ENCODE assay signal across 11 mouse cellular contexts in genomic region chr3:89317246-89317645, GRCm38 (mm10). TPM values are rescaled to one million over a fixed set of nuclear protein-coding genes. Genes with fewer than 3 reads are reported as not detected.
DNase-seq lines count a peak whose midpoint lies in the region; ATAC-seq and TF ChIP-seq lines count a peak whose summit lies in the region.
"Had no signal": no experiment of that assay in that cellular context is flagged by ENCODE, and none has a peak within 500 bp of the region (broad histone marks: within the 10 kb centered on the region; RNA-seq: fewer than 3 reads in every experiment).

No protein-coding gene starts in this region.

- H3K27me3 ChIP-seq in lung, embryonic 14.5 days (ENCODE audit: insufficient read depth, low read length): peaks cover 48% of the 10 kb centered on the region
- H3K27me3 ChIP-seq in hindbrain, embryonic 16.5 days (replicated peaks; ENCODE audit: control insufficient read depth, insufficient read depth, low read length): peaks cover 3% of the 10 kb centered on the region
- no peaks in the 10 kb centered on the region for H3K27me3 ChIP-seq in midbrain, postnatal 0 days (ENCODE audit: insufficient read depth, low read length)

- peak overlapping the region; percentile 77; the same call in 1 of the 2 replicates for H3K4me2 ChIP-seq in lung, embryonic 14.5 days
- H3K4me2 ChIP-seq in hindbrain, embryonic 16.5 days (ENCODE audit: low read length): peak overlapping the region; percentile 25; the same call in 1 of the 2 replicates
- H3K4me2 ChIP-seq in midbrain, postnatal 0 days (ENCODE audit: low read depth, low read length, poor library complexity, severe bottlenecking): 0 out of 2 replicates have a peak overlapping the region, but pooled peaks have one; percentile 9

- peaks cover 36% of the 10 kb centered on the region for H3K4me1 ChIP-seq in lung, embryonic 14.5 days (ENCODE audit: insufficient read depth)
- peaks cover 55% of the 10 kb centered on the region for H3K4me1 ChIP-seq in hindbrain, embryonic 16.5 days (ENCODE audit: control insufficient read depth, insufficient read depth, low read depth, low read length)
- H3K4me1 ChIP-seq in midbrain, postnatal 0 days (ENCODE audit: insufficient read depth, low read length): no peaks in the 10 kb centered on the region

- no peak overlapping the region for H3K4me3 ChIP-seq in lung, embryonic 14.5 days (ENCODE audit: low read depth, low read length)
- no peak overlapping the region for H3K4me3 ChIP-seq in hindbrain, embryonic 16.5 days (ENCODE audit: low read length)
- H3K4me3 ChIP-seq in midbrain, postnatal 0 days (ENCODE audit: low read depth, low read length): no peak overlapping the region

- no peaks in the 10 kb centered on the region for H3K36me3 ChIP-seq in lung, embryonic 14.5 days (ENCODE audit: insufficient read depth)
- H3K36me3 ChIP-seq in hindbrain, embryonic 16.5 days (ENCODE audit: control insufficient read depth, insufficient read depth, low read length): 0 out of 2 replicates have a peak, but pooled peaks cover 11% of the 10 kb centered on the region
- H3K36me3 ChIP-seq in midbrain, postnatal 0 days (ENCODE audit: insufficient read depth, low read length): peaks cover 16% of the 10 kb centered on the region

- DNase-seq in lung, embryonic 14.5 days: no peak
- DNase-seq in lung, postnatal 36 days: no peak
- no peak for DNase-seq in midbrain, postnatal 0 days (ENCODE audit: low spot score)
- no peak for DNase-seq in cerebellum, postnatal 25 days
- no peak for DNase-seq in adipocyte (ENCODE audit: low spot score)
- DNase-seq in kidney, postnatal 14 days: no peak

- H3K9me3 ChIP-seq in lung, embryonic 14.5 days (ENCODE audit: low read depth, low read length): no peaks in the 10 kb centered on the region
- no peaks in the 10 kb centered on the region for H3K9me3 ChIP-seq in hindbrain, embryonic 16.5 days (ENCODE audit: control insufficient read depth, low read length)
- H3K9me3 ChIP-seq in midbrain, postnatal 0 days (ENCODE audit: low read length): no peaks in the 10 kb centered on the region

- H3K27ac ChIP-seq in lung, embryonic 14.5 days (ENCODE audit: low read depth): no peak overlapping the region
- H3K27ac ChIP-seq in hindbrain, embryonic 16.5 days (ENCODE audit: low read depth, low read length): no peak overlapping the region
- H3K27ac ChIP-seq in midbrain, postnatal 0 days (ENCODE audit: low read depth, low read length): peak overlapping the region; percentile 32; the same call in 1 of the 2 replicates
- H3K27ac ChIP-seq: macrophage had no signal

- WGBS in lung, embryonic 14.5 days: 61% methylated on average over 6 of the region's 6 CpGs
- WGBS in hindbrain, embryonic 16.5 days: 50% methylated on average over 6 of the region's 6 CpGs
- WGBS in midbrain, postnatal 0 days: 42% methylated on average over 6 of the region's 6 CpGs

- H3K9ac ChIP-seq in lung, embryonic 14.5 days: no peak overlapping the region
- 0 out of 2 replicates have a peak overlapping the region, but pooled peaks have one; percentile 16 for H3K9ac ChIP-seq in hindbrain, embryonic 16.5 days (ENCODE audit: low read depth, low read length)
- 0 out of 2 replicates have a peak overlapping the region, but pooled peaks have one; percentile 29 for H3K9ac ChIP-seq in midbrain, postnatal 0 days (replicated peaks; ENCODE audit: low read length, poor library complexity, severe bottlenecking)

- no peak for ATAC-seq in lung, embryonic 14.5 days (ENCODE audit: insufficient read depth)
- peak; percentile 16; the same call in 1 of the 2 replicates for ATAC-seq in erythroblast, adult 5-6 weeks (replicated peaks; ENCODE audit: low FRiP score, poor library complexity, severe bottlenecking)
- no peak for ATAC-seq in hindbrain, embryonic 16.5 days
- ATAC-seq in midbrain, postnatal 0 days (ENCODE audit: low FRiP score): no peak

- TF ChIP-seq CTCF in lung, embryonic 14.5 days (IDR thresholded peaks at IDR 0.05; ENCODE audit: low read depth): no peak
- TF ChIP-seq CTCF in midbrain, postnatal 0 days (IDR thresholded peaks at IDR 0.05): no peak

RNA-seq across cellular contexts. Expression of gene Efna3, which starts 5.5 kb away (rescaled TPM):
- polyA plus RNA-seq in lung, embryonic 14.5 days (2014; fragmentation: Nextera tagmentation; extraction: Ambion mirVana): 4.7 and 5.8 TPM in 2 replicates
- not detected in 2 replicates for total RNA-seq in erythroblast, adult 5-6 weeks (2015; ENCODE audit: low replicate concordance)
- total RNA-seq in erythroblast, adult 5-6 weeks (2017; ENCODE audit: low replicate concordance): not detected in 2 replicates
- polyA plus RNA-seq in hindbrain, embryonic 16.5 days (2015; fragmentation: Nextera tagmentation; extraction: Ambion mirVana): 77.9 and 78.0 TPM in 2 replicates
- total RNA-seq in midbrain, postnatal 0 days (2014; rRNA removed): 93.5 and 115 TPM in 2 replicates
- polyA plus RNA-seq in midbrain, postnatal 0 days (2015; fragmentation: Nextera tagmentation; extraction: Ambion mirVana): 52.3 and 58.4 TPM in 2 replicates
- total RNA-seq: common myeloid progenitor, adult 5-6 weeks had no signal
- polyA plus RNA-seq: macrophage had no signal

RNA-seq across cellular contexts. Expression of gene Efna4, which starts 20.6 kb away (rescaled TPM):
- 24.6 and 27.0 TPM in 2 replicates for polyA plus RNA-seq in lung, embryonic 14.5 days (2014; fragmentation: Nextera tagmentation; extraction: Ambion mirVana)
- not detected in 2 replicates for total RNA-seq in erythroblast, adult 5-6 weeks (2015; ENCODE audit: low replicate concordance)
- not detected in 2 replicates for total RNA-seq in erythroblast, adult 5-6 weeks (2017; ENCODE audit: low replicate concordance)
- polyA plus RNA-seq in hindbrain, embryonic 16.5 days (2015; fragmentation: Nextera tagmentation; extraction: Ambion mirVana): 3.9 and 5.0 TPM in 2 replicates
- total RNA-seq in midbrain, postnatal 0 days (2014; rRNA removed): 3.0 and 7.9 TPM in 2 replicates
- 2.5 and 3.5 TPM in 2 replicates for polyA plus RNA-seq in midbrain, postnatal 0 days (2015; fragmentation: Nextera tagmentation; extraction: Ambion mirVana)
- polyA plus RNA-seq: macrophage had no signal

RNA-seq across cellular contexts. Expression of gene Adam15, which starts 32.5 kb away (rescaled TPM):
- 32.7 and 36.7 TPM in 2 replicates for polyA plus RNA-seq in lung, embryonic 14.5 days (2014; fragmentation: Nextera tagmentation; extraction: Ambion mirVana)
- total RNA-seq in erythroblast, adult 5-6 weeks (2015; ENCODE audit: low replicate concordance): 25.3 and 34.2 TPM in 2 replicates
- total RNA-seq in erythroblast, adult 5-6 weeks (2017; ENCODE audit: low replicate concordance): 5.0 and 14.1 TPM in 2 replicates
- 74.6 and 84.1 TPM in 2 replicates for polyA plus RNA-seq in hindbrain, embryonic 16.5 days (2015; fragmentation: Nextera tagmentation; extraction: Ambion mirVana)
- 63.4 and 88.8 TPM in 2 replicates for total RNA-seq in midbrain, postnatal 0 days (2014; rRNA removed)
- polyA plus RNA-seq in midbrain, postnatal 0 days (2015; fragmentation: Nextera tagmentation; extraction: Ambion mirVana): 73.6 and 79.4 TPM in 2 replicates

RNA-seq across cellular contexts. Expression of gene Efna1, which starts 36.3 kb away (rescaled TPM):
- polyA plus RNA-seq in lung, embryonic 14.5 days (2014; fragmentation: Nextera tagmentation; extraction: Ambion mirVana): 68.3 and 70.4 TPM in 2 replicates
- not detected in 2 replicates for total RNA-seq in erythroblast, adult 5-6 weeks (2015; ENCODE audit: low replicate concordance)
- not detected in 2 replicates for total RNA-seq in erythroblast, adult 5-6 weeks (2017; ENCODE audit: low replicate concordance)
- polyA plus RNA-seq in hindbrain, embryonic 16.5 days (2015; fragmentation: Nextera tagmentation; extraction: Ambion mirVana): 8.4 and 9.9 TPM in 2 replicates
- total RNA-seq in midbrain, postnatal 0 days (2014; rRNA removed): 6.6 and 7.1 TPM in 2 replicates
- 8.9 and 9.4 TPM in 2 replicates for polyA plus RNA-seq in midbrain, postnatal 0 days (2015; fragmentation: Nextera tagmentation; extraction: Ambion mirVana)
- total RNA-seq: common myeloid progenitor, adult 5-6 weeks had no signal

RNA-seq across cellular contexts. Expression of gene Dcst2, which starts 44.5 kb away (rescaled TPM):
- polyA plus RNA-seq in lung, embryonic 14.5 days (2014; fragmentation: Nextera tagmentation; extraction: Ambion mirVana): 0.17 TPM in 1 of 2 replicates, not detected in the other
- total RNA-seq in erythroblast, adult 5-6 weeks (2015; ENCODE audit: low replicate concordance): not detected in 2 replicates
- total RNA-seq in erythroblast, adult 5-6 weeks (2017; ENCODE audit: low replicate concordance): not detected in 2 replicates
- polyA plus RNA-seq in hindbrain, embryonic 16.5 days (2015; fragmentation: Nextera tagmentation; extraction: Ambion mirVana): 0.10 and 0.11 TPM in 2 replicates
- total RNA-seq in midbrain, postnatal 0 days (2014; rRNA removed): not detected in 2 replicates
- 0.31 and 0.51 TPM in 2 replicates for polyA plus RNA-seq in midbrain, postnatal 0 days (2015; fragmentation: Nextera tagmentation; extraction: Ambion mirVana)
- total RNA-seq: common myeloid progenitor, adult 5-6 weeks had no signal
- polyA plus RNA-seq: heart, embryonic 16.5 days; macrophage had no signal

Comparison
In these comparisons a context has a peak if more than half of its experiments do, and no peak if none do; other contexts are left out.
1. H3K4me2 ChIP-seq: peak in every context shown above with its lines; median percentile 77 in lung, embryonic 14.5 days; 25 in hindbrain, embryonic 16.5 days; 9 in midbrain, postnatal 0 days.